Mouse (Mus musculus): ENCODE measurements around the gene Wdr45b. TPM values are rescaled to one million over a fixed set of nuclear protein-coding genes. Genes with fewer than 3 reads are reported as not detected.
"Not testable (repeated sequence)": the region's sequence is repeated elsewhere in the genome, so short reads cannot be mapped to it uniquely, and the experiment has no call there.

Wdr45b gene
- total RNA-seq, 1 experiment from 2014 or later = 68.6 TPM

DNA sequence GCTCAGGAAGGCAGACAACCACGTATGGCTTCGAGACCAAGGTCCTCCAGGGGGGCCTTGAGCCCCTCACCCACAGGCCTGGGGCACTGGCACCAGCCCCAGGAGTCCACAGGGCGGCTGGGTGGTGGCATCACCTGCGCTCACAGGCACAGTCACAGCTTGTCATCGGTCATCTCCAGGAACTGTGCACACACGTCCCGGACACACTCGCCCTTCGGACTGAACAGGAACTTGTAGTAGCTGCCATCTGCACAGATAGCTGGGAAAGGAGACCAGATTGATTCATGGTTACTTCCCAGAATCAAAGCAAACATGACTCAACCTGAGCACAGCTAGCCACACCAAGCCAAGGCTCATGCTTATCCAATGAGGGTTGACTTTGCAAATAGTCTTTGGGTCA, 26.0 kb downstream of the Wdr45b start:
- DNase-seq = no peak

DNA sequence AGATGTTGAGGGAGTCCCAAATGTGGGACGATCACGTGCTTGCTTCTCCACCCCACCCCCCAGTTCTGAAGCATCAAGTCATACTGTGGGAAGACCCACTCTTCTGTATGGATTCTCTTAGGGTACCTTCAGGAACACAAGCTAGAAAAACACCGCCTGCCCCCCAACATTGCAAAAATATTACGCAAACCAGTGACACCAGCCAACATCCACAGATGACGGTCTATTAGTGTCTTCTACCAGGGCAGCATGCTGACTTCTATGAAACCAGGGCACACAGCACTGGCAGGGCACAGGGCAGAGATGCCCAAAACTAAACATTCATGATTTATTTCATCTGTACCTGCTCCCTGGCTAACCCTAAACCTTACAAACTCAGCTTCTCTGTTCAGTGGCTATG, 27.6 kb downstream of the Wdr45b start:
- no peak for DNase-seq

DNA sequence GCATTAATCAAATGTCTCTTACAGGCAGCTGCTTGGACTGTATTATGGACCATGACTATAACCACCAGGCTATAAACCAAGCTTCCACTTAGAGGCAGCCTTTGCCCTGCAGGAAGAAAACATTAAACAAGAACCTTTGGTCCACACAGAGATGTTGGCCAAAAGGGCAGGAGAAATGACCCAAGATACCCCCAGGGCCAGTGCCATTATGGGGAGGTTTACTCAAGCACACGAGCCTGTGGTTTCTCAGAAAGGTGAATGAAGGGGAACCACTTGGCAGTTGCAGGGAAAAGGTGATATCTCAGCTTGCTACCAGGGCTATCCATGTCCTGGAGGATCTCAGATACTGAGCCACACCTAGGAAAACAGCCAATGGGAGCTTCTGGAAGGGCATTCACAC, 28.2 kb downstream of the Wdr45b start:
- no peak for DNase-seq

DNA sequence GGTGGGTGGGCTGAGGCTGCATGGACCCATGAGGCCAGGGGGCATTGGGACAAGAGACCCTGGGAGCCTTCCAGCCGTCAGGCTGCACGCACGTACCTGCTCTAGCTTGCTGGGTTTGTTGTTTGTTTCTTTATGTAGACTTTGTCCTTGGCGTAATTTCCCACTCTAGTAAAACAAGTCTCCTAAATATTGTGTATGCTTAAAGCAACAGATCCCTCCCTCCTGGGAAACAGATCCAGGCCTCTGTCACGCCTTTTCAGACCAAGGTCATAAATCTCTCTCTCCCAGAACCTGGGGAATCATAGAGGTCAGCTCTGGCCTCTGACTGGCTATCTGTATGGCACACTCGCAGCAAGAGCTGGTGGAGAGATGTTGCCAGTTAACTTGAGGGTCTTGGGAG, 46.5 kb downstream of the Wdr45b start:
- DNase-seq = not testable (repeated sequence)

DNA sequence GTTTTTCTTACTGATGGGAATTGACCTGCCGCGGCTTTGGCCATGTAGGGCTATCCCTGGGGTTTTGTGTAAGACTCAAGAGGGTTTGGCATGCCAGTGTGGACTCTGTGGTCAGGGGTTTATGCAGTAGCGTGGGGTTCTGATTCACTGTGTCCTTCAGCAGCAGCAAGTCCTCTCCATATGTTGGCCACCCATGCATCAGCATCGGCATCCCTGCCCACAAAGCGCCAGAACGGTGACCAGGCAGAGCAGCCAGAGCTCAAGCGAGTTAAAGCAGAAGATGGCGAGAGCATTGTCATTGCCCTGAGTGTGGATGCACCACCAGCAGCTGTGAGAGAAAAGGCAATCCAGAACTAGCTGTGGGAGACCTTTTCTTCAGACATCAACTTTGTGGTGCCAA, 47.6 kb downstream of the Wdr45b start:
- no peak for DNase-seq

DNA sequence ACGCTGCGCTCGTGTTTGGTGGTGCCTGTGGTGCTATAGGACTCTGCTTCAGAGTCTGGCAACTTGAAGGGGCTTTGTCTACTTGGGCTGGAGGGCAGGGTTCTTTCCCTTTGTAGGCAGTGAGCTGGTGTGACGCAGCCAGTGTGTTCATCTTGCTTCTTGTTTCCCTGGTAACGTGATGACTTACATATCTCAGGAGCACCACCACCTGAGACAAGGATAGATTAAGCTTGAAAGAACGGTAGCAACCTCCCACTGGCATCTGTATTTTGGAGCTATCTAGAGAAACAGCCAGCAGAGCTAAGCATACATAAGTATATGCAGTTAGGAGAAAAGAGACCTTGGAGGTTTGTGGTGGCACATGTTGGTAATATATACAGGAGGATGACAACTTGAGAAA, 48.9 kb downstream of the Wdr45b start:
- DNase-seq = no peak

DNA sequence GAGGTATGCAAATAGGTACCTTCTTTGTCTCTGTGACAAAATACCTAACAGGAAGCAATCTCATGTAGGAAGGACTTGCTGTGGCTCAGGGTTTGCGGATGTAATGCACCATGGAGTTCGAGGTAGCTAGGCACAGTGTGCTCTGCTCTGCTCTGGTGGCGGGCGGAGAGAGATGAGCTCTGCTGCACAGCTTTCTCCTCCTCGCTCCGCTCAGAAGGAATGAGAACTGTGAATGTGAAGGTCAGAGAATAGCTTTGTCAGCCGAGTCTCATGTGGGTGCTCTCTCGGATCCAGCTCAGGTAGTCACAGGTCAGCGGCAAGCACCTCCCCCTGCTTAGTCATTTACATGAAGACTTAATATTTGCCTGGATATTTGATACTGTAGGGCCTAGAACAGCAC, 54.0 kb downstream of the Wdr45b start:
- no peak for DNase-seq

DNA sequence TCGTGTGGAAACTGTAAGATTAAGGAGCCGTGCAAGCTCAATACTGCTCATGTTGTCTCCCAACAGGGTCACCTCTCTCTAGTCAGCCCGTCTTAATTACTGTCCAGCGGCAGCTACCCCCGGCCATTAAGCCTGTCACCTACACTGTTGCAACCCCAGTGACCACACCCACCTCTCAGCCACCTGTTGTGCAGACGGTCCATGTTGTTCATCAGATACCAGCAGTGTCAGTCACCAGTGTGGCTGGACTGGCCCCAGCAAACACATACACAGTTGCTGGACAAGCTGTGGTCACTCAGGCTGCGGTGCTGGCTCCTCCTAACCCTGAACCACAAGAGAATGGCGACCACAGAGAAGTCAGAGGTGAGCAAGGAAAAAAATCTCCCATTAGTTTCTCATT, 55.8 kb downstream of the Wdr45b start:
- DNase-seq = no peak

DNA sequence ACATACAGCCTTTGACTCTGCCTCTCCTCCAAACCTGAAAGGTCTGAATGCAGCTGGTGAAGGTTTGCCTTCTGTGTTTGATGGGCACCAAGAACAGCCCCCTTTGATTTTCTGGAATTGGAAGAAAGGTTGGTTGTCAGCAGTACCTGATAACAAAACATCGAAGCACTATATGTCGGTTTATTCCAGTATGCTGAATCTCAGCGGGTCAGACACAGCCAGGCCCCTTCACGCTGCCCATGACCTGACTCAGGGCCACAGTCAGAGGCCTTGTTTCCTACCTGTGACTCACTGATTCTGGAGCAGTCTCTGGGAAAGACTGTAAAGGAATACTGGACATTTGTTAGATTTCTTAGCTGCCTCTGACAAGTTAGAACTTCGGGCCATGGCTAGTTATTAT, 59.5 kb downstream of the Wdr45b start:
- peak; percentile 43 for DNase-seq

DNA sequence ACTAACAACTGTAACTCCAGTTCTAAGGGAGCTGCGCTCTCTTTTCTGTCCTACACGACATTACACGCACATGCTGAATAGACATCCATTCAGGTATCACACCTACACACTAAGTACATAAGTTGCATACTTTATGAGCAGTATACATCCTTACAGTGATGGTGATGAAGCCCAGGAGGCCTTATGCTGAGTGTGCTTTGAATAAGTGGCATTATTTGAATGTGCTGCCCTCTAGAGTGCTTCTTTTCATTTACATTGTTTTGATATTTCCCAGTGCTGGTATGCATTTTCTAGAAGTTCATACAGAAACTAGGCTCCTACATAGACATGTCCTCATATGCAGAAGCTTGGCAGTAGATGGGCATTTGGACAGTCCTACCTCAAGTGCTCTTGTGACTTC, 64.4 kb downstream of the Wdr45b start:
- no peak for DNase-seq

DNA sequence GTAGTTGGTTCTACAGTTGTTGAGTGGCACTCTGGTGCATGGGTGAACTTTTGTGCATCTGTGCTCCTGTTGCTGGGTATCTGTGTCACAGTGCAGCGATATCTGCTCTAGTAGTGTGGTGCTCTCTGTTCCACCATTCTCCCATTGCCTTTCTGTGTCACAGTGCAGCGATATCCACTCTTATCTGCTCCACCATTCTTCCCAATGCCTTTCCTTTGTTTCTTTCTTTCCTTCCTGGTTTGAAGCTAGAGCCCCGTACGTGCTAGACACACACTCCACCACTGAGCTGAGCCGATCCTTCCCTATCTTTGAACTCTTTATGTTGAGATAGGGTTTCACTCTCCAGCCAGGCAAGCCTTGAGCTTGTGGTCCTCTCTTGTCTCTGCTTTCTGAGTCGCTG, 71.3 kb downstream of the Wdr45b start:
- DNase-seq = no peak

DNA sequence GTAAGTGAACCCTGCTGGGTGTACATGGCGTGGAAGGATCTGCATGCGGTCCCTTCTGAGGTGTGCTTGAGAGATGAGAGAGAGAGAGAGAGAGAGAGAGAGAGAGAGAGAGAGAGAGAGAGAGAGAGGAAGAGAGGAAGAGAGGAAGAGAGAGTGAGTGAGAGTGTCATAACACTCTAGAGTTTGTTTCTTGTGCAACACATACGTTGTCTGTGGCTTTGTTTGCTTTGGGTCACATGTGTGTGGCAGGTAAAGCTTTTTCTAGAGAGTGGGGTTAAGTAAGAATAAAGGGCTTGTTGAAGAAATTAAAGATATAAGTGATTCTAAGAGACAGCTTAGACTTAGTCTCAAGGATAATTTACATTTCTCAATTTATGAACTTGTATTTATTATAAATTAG, 76.2 kb downstream of the Wdr45b start:
- DNase-seq = no peak

DNA sequence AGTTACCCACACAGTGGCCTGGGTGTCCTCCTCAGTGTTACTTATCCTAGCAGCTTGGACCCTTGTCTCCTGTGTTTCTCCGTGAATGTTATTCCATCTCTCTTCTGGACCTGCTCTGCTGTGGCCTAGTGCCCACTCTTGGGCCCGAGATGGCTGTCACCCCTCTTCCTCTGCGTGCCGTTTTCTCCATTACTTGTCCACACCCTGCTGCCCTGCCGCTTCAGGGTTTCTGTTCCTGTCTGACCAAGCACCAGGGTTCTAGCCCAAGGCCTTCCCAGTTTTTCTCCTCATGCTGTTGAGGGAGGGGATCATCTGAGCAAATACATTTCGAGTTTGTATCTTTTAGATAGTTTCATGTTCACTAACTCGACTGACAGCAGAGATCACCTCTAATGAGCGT, 76.7 kb downstream of the Wdr45b start:
- DNase-seq = no peak

Small RNA genes lying within 50 kb of the gene (microRNA-seq; reads per million reads assigned to microRNA genes)
- 0 to 0.36 reads per million in 2 experiments for gene Mir7236

Other genes starting within 250 kb of the Wdr45b start
- gene Tex19.2, start 235.8 kb downstream of the Wdr45b start, total RNA-seq (2021) = not detected in 2 replicates
- not detected in 2 replicates for gene Tex19.1, start 208.3 kb downstream of the Wdr45b start, total RNA-seq (2021)
- not detected in 2 replicates for gene Uts2r, start 194.2 kb downstream of the Wdr45b start, total RNA-seq (2021)
- 9.2 and 17.1 TPM in 2 replicates for gene Hexdc, start 150.0 kb downstream of the Wdr45b start, total RNA-seq (2021)
- gene Ogfod3, start 149.7 kb downstream of the Wdr45b start, total RNA-seq (2021) = 25.0 and 26.2 TPM in 2 replicates
- 21.1 and 24.8 TPM in 2 replicates for gene Cybc1, start 125.1 kb downstream of the Wdr45b start, total RNA-seq (2021)
- 23.4 and 33.1 TPM in 2 replicates for gene Narf, start 117.2 kb downstream of the Wdr45b start, total RNA-seq (2021)
- gene Foxk2, start 94.5 kb downstream of the Wdr45b start, total RNA-seq (2021) = 38.7 and 51.6 TPM in 2 replicates
- gene Rab40b, start 33.8 kb upstream of the Wdr45b start, total RNA-seq (2021) = 5.9 and 7.6 TPM in 2 replicates
- 14.3 and 18.6 TPM in 2 replicates for gene Fn3krp, start 67.0 kb upstream of the Wdr45b start, total RNA-seq (2021)
- 5.2 and 5.6 TPM in 2 replicates for gene Fn3k, start 80.5 kb upstream of the Wdr45b start, total RNA-seq (2021)
- 37.5 and 40.4 TPM in 2 replicates for gene Tbcd, start 97.5 kb upstream of the Wdr45b start, total RNA-seq (2021)
- 0.43 and 0.57 TPM in 2 replicates for gene Zfp750, start 164.9 kb upstream of the Wdr45b start, total RNA-seq (2021)

All from adrenal gland, postnatal 25 days (tissue).